In the genomic region with DNA sequence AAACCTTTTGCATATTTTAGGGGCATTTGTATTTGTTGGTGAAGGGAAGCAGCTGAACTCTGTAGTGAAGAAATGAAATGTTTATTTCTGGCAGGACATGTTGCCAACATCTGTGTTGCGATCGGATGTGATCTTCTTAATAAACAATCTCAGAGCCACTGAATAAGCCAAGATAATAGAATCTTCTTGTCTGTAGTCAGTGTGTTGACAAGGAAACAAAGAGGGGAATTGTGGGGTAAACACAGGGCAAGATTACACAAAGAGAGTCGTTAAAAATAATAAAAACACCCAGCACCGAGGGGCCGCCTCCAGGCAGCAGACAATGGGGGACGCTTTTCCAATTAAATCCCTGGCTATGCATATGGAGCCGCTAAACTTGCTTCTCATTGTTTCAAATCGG, we compare ENCODE assay signal across 26 mouse cellular contexts.
DNase-seq lines count a peak whose midpoint lies in the region; ATAC-seq and TF ChIP-seq lines count a peak whose summit lies in the region.
"Had no signal": no experiment of that assay in that cellular context is flagged by ENCODE, and none has a peak within 500 bp of the region (broad histone marks: within the 10 kb centered on the region; RNA-seq: fewer than 3 reads in every experiment).

No protein-coding gene starts in this region.

- peaks cover 14% of the 10 kb centered on the region for H3K4me1 ChIP-seq in forebrain, embryonic 13.5 days
- peaks cover 23% of the 10 kb centered on the region for H3K4me1 ChIP-seq in forebrain, embryonic 10.5 days
- H3K4me1 ChIP-seq in midbrain, embryonic 14.5 days (ENCODE audit: control insufficient read depth, insufficient read depth, low read length): no peaks in the 10 kb centered on the region; the same call in 1 of the 2 replicates
- H3K4me1 ChIP-seq in midbrain, postnatal 0 days (ENCODE audit: insufficient read depth, low read length): no peaks in the 10 kb centered on the region
- H3K4me1 ChIP-seq in intestine, embryonic 15.5 days (replicated peaks): no peaks in the 10 kb centered on the region
- H3K4me1 ChIP-seq: embryonic facial prominence, embryonic 12.5 days; lung, embryonic 15.5 days had no signal

- H3K27me3 ChIP-seq in forebrain, embryonic 13.5 days: no peaks in the 10 kb centered on the region; the same call in 1 of the 2 replicates
- peaks cover 9% of the 10 kb centered on the region for H3K27me3 ChIP-seq in forebrain, embryonic 10.5 days (ENCODE audit: poor library complexity, severe bottlenecking)
- H3K27me3 ChIP-seq in midbrain, embryonic 14.5 days (ENCODE audit: control insufficient read depth, insufficient read depth, low read length): no peaks in the 10 kb centered on the region
- no peaks in the 10 kb centered on the region; the same call in 1 of the 2 replicates for H3K27me3 ChIP-seq in midbrain, postnatal 0 days (ENCODE audit: insufficient read depth, low read length)
- H3K27me3 ChIP-seq in intestine, embryonic 15.5 days (replicated peaks): no peaks in the 10 kb centered on the region
- H3K27me3 ChIP-seq: CH12.LX; embryonic facial prominence, embryonic 12.5 days; hindbrain, embryonic 13.5 days; lung, embryonic 15.5 days had no signal

- DNase-seq in forebrain, embryonic 10.5 days (ENCODE audit: extremely low spot score, low spot score): no peak
- DNase-seq in midbrain, embryonic 14.5 days: peak; percentile 13
- DNase-seq in midbrain, postnatal 0 days (ENCODE audit: low spot score): no peak
- peak; percentile 3 for DNase-seq in lung, postnatal 14 days
- no peak for DNase-seq in layer of hippocampus, postnatal 36 days
- no peak for DNase-seq in layer of hippocampus, adult 9-10 months (ENCODE audit: low spot score)
- DNase-seq: adrenal gland, adult 8-10 months; cerebellum, adult 11-12 months; cerebellum, adult 9-11 months; embryo, embryonic 11 days; gastrocnemius, postnatal 14 days; heart, postnatal 4 days; kidney, adult 9 months; kidney, postnatal 10 days; layer of hippocampus, adult 9-11 months; liver had no signal

- TF ChIP-seq CTCF in midbrain, postnatal 0 days (IDR thresholded peaks at IDR 0.05): no peak

- H3K9me3 ChIP-seq in forebrain, embryonic 13.5 days (replicated peaks): no peaks in the 10 kb centered on the region; the same call in 1 of the 2 replicates
- no peaks in the 10 kb centered on the region for H3K9me3 ChIP-seq in forebrain, embryonic 10.5 days
- no peaks in the 10 kb centered on the region for H3K9me3 ChIP-seq in midbrain, embryonic 14.5 days (ENCODE audit: control insufficient read depth, low read length)
- H3K9me3 ChIP-seq in midbrain, postnatal 0 days (ENCODE audit: low read length): no peaks in the 10 kb centered on the region
- H3K9me3 ChIP-seq in intestine, embryonic 15.5 days: no peaks in the 10 kb centered on the region
- H3K9me3 ChIP-seq: embryonic facial prominence, embryonic 12.5 days; hindbrain, embryonic 13.5 days; lung, embryonic 15.5 days had no signal

- no peak overlapping the region for H3K27ac ChIP-seq in forebrain, embryonic 13.5 days
- H3K27ac ChIP-seq in forebrain, embryonic 10.5 days: no peak overlapping the region
- H3K27ac ChIP-seq in midbrain, embryonic 14.5 days (replicated peaks; ENCODE audit: low read depth, low read length): no peak overlapping the region
- no peak overlapping the region for H3K27ac ChIP-seq in midbrain, postnatal 0 days (ENCODE audit: low read depth, low read length)
- no peak overlapping the region for H3K27ac ChIP-seq in intestine, embryonic 15.5 days
- H3K27ac ChIP-seq: embryonic facial prominence, embryonic 12.5 days; hindbrain, embryonic 13.5 days; liver, embryonic 14.5 days; lung, embryonic 15.5 days had no signal

- 0 out of 2 replicates have a peak, but pooled peaks have one; percentile 24 for ATAC-seq in forebrain, embryonic 13.5 days
- no peak for ATAC-seq in midbrain, embryonic 14.5 days (ENCODE audit: low FRiP score, low TSS enrichment)
- ATAC-seq in midbrain, postnatal 0 days (ENCODE audit: low FRiP score): no peak
- ATAC-seq in intestine, embryonic 15.5 days: no peak
- ATAC-seq: intestine, postnatal 0 days had no signal

- no peaks in the 10 kb centered on the region for H3K36me3 ChIP-seq in forebrain, embryonic 13.5 days (ENCODE audit: poor library complexity, severe bottlenecking)
- H3K36me3 ChIP-seq in forebrain, embryonic 10.5 days (replicated peaks): no peaks in the 10 kb centered on the region
- H3K36me3 ChIP-seq in midbrain, embryonic 14.5 days (ENCODE audit: control insufficient read depth, insufficient read depth, low read length): no peaks in the 10 kb centered on the region
- no peaks in the 10 kb centered on the region for H3K36me3 ChIP-seq in midbrain, postnatal 0 days (ENCODE audit: insufficient read depth, low read length)
- no peaks in the 10 kb centered on the region for H3K36me3 ChIP-seq in intestine, embryonic 15.5 days
- H3K36me3 ChIP-seq: embryonic facial prominence, embryonic 12.5 days; hindbrain, embryonic 13.5 days; lung, embryonic 15.5 days had no signal

- WGBS in forebrain, embryonic 13.5 days: 3% methylated on average over 8 of the region's 8 CpGs
- 25% methylated on average over 8 of the region's 8 CpGs for WGBS in forebrain, embryonic 10.5 days
- WGBS in midbrain, embryonic 14.5 days: 24% methylated on average over 8 of the region's 8 CpGs
- 29% methylated on average over 8 of the region's 8 CpGs for WGBS in midbrain, postnatal 0 days
- 45% methylated on average over 8 of the region's 8 CpGs for WGBS in intestine, embryonic 15.5 days

- H3K4me2 ChIP-seq in forebrain, embryonic 13.5 days: no peak overlapping the region
- H3K4me2 ChIP-seq in midbrain, embryonic 14.5 days (ENCODE audit: low read length): no peak overlapping the region
- no peak overlapping the region for H3K4me2 ChIP-seq in midbrain, postnatal 0 days (ENCODE audit: low read depth, low read length, poor library complexity, severe bottlenecking)
- H3K4me2 ChIP-seq in intestine, embryonic 15.5 days (replicated peaks): no peak overlapping the region
- H3K4me2 ChIP-seq: embryonic facial prominence, embryonic 12.5 days; heart, embryonic 11.5 days; hindbrain, embryonic 13.5 days; lung, embryonic 15.5 days; midbrain, embryonic 11.5 days had no signal

- H3K9ac ChIP-seq in forebrain, embryonic 13.5 days: no peak overlapping the region
- no peak overlapping the region for H3K9ac ChIP-seq in midbrain, embryonic 14.5 days (replicated peaks; ENCODE audit: low read length)
- no peak overlapping the region for H3K9ac ChIP-seq in midbrain, postnatal 0 days (replicated peaks; ENCODE audit: low read length, poor library complexity, severe bottlenecking)
- H3K9ac ChIP-seq in intestine, embryonic 15.5 days: no peak overlapping the region
- H3K9ac ChIP-seq: embryonic facial prominence, embryonic 12.5 days; hindbrain, embryonic 13.5 days; liver, embryonic 14.5 days; lung, embryonic 15.5 days had no signal

- no peak overlapping the region for H3K4me3 ChIP-seq in forebrain, embryonic 13.5 days
- no peak overlapping the region for H3K4me3 ChIP-seq in forebrain, embryonic 10.5 days
- H3K4me3 ChIP-seq in midbrain, embryonic 14.5 days (replicated peaks; ENCODE audit: low read depth, low read length): no peak overlapping the region
- H3K4me3 ChIP-seq in midbrain, postnatal 0 days (ENCODE audit: low read depth, low read length): no peak overlapping the region
- no peak overlapping the region for H3K4me3 ChIP-seq in intestine, embryonic 15.5 days (replicated peaks)
- H3K4me3 ChIP-seq: embryonic facial prominence, embryonic 12.5 days; hindbrain, embryonic 13.5 days; lung, embryonic 15.5 days had no signal

Comparison
In these comparisons a context has a peak if more than half of its experiments do, and no peak if none do; other contexts are left out.
1. DNase-seq: peak in midbrain, embryonic 14.5 days (single experiment) and lung, postnatal 14 days (single experiment); none in forebrain, embryonic 10.5 days (single experiment), midbrain, postnatal 0 days (single experiment), layer of hippocampus, postnatal 36 days (0 of 2) and layer of hippocampus, adult 9-10 months (single experiment).